Mouse (Mus musculus) embryonic facial prominence, embryonic 11.5 days (tissue): ENCODE measurements at regions not wholly inside any gene's neighbourhood (a gene's known extent, or its start where the extent isn't known, plus 50 kb on each side); places are given as distances from the start of the nearest gene placed in this dataset.
"Not testable (repeated sequence)": the region's sequence is repeated elsewhere in the genome, so short reads cannot be mapped to it uniquely, and the experiment has no call there.

Source experiments
- ATAC-seq: fragments of 200-750 bp; cut with Nextera tagmentation; replicated peaks from 2 replicates; pipeline ENCODE4 v1.8.0; 2017; ENCODE audit warnings: low read depth; ENCODE audit not compliant: insufficient number of reproducible peaks, low FRiP score, low TSS enrichment
- DNase-seq: peaks from one replicate; pipeline ENCODE4 v3.0.0-alpha.2; 2015; ENCODE audit warnings: low spot score
- H3K27ac ChIP-seq: fragments of 300-500 bp; sonication (generic); replicated peaks from 2 replicates; pipeline ENCODE4 v1.5.1; 2014; ENCODE audit warnings: mild to moderate bottlenecking, low read depth, low read length, control low read depth
- H3K27me3 ChIP-seq: fragments of 300-500 bp; sonication (generic); 2 replicates; pipeline ENCODE4 v1.6.1; 2014; ENCODE audit warnings: mild to moderate bottlenecking, low read length, moderate library complexity, mixed read lengths; ENCODE audit not compliant: control insufficient read depth, insufficient read depth
- H3K36me3 ChIP-seq: fragments of 300-500 bp; sonication (generic); replicated peaks from 2 replicates; pipeline ENCODE4 v1.6.1; 2014; ENCODE audit warnings: low read depth, mild to moderate bottlenecking, low read length, moderate library complexity, mixed read lengths; ENCODE audit not compliant: control insufficient read depth, insufficient read depth
- H3K4me1 ChIP-seq: fragments of 300-500 bp; sonication (generic); 2 replicates; pipeline ENCODE4 v1.6.1; 2014; ENCODE audit warnings: low read length, mixed read lengths; ENCODE audit not compliant: control insufficient read depth, insufficient read depth
- H3K4me2 ChIP-seq: fragments of 300-500 bp; sonication (generic); 2 replicates; pipeline ENCODE4 v1.6.1; 2014; ENCODE audit warnings: low read depth, mild to moderate bottlenecking, control low read depth, low read length, moderate library complexity
- H3K4me3 ChIP-seq: fragments of 300-500 bp; sonication (generic); 2 replicates; pipeline ENCODE4 v1.5.1; 2014; ENCODE audit warnings: low read depth, low read length, control low read depth
- H3K9ac ChIP-seq: fragments of 300-500 bp; sonication (generic); replicated peaks from 2 replicates; pipeline ENCODE4 v1.6.1; 2014; ENCODE audit warnings: mild to moderate bottlenecking, control low read depth, low read length
- H3K9me3 ChIP-seq: fragments of 300-500 bp; sonication (generic); replicated peaks from 2 replicates; pipeline ENCODE4 v1.6.1; 2016; ENCODE audit warnings: mild to moderate bottlenecking, low read length, inconsistent platforms, mixed read lengths; ENCODE audit not compliant: control insufficient read depth
- WGBS: fragments of 180-500 bp; shearing (Covaris S2); extraction: QIAGEN DNeasy Blood & Tissue Kit; methylation state at CpG from one replicate; pipeline ENCODE4 v1.1.7; 2014; 5-methylcytosine and 5-hydroxymethylcytosine counted together

- DNase-seq (peak; percentile 56), ATAC-seq (no peak; the same call in 1 of the 2 replicates)
- Histone ChIP-seq H3K9me3 (no peaks in the 10 kb centered on the region), H3K9ac (no peak overlapping the region), H3K4me2 (no peak overlapping the region), H3K27me3 (no peaks in the 10 kb centered on the region), H3K27ac (no peak overlapping the region), H3K4me1 (no peaks in the 10 kb centered on the region), H3K4me3 (no peak overlapping the region), H3K36me3 (no peaks in the 10 kb centered on the region)
- WGBS = 19% methylated on average over 1 of the region's 1 CpGs
Observed at GRCm38 (mm10) chr1:103986867-103987266, 781.5 kb upstream of the Cdh20 start.

GRCm38 (mm10) chr1:104002906-104003305 lies 765.4 kb upstream of the Cdh20 start:
- H3K36me3 ChIP-seq, H3K27me3 ChIP-seq, DNase-seq, H3K9ac ChIP-seq, ATAC-seq, H3K4me2 ChIP-seq, H3K4me1 ChIP-seq, H3K9me3 ChIP-seq, H3K27ac ChIP-seq, H3K4me3 ChIP-seq: not testable (repeated sequence)

DNA sequence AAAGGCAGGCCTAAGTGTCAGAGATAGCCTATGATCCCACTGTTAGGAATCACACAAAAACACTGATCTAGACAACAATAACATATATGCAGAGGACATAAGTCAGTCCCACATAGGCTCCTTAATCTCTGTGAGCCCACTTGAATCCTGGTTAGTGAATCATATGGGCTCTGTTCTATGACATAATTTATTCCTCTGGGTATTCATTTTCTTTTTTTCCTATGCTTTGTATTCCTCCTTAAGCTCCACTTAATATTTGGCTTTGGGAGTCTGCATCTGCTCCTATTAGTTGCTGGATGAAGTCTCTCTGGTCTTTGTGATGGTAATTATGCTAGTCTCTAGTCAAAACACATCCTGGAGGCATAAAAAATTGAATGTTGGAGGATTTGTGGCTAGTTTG lies 738.7 kb upstream of the Cdh20 start:
- no peak for ATAC-seq
- Histone ChIP-seq H3K9ac (no peak overlapping the region), H3K27me3 (no peaks in the 10 kb centered on the region), H3K4me3 (no peak overlapping the region), H3K27ac (no peak overlapping the region), H3K36me3 (no peaks in the 10 kb centered on the region), H3K4me2 (no peak overlapping the region), H3K4me1 (no peaks in the 10 kb centered on the region), H3K9me3 (no peaks in the 10 kb centered on the region)
- no peak for DNase-seq

- DNase-seq (no peak), ATAC-seq (no peak)
- Histone ChIP-seq H3K4me3 (no peak overlapping the region), H3K9ac (no peak overlapping the region), H3K27ac (no peak overlapping the region), H3K36me3 (no peaks in the 10 kb centered on the region), H3K4me1 (no peaks in the 10 kb centered on the region), H3K9me3 (no peaks in the 10 kb centered on the region), H3K27me3 (no peaks in the 10 kb centered on the region), H3K4me2 (no peak overlapping the region)
- 83% methylated on average over 1 of the region's 1 CpGs for WGBS
Observed at GRCm38 (mm10) chr1:104048440-104048839, 719.9 kb upstream of the Cdh20 start.

DNA sequence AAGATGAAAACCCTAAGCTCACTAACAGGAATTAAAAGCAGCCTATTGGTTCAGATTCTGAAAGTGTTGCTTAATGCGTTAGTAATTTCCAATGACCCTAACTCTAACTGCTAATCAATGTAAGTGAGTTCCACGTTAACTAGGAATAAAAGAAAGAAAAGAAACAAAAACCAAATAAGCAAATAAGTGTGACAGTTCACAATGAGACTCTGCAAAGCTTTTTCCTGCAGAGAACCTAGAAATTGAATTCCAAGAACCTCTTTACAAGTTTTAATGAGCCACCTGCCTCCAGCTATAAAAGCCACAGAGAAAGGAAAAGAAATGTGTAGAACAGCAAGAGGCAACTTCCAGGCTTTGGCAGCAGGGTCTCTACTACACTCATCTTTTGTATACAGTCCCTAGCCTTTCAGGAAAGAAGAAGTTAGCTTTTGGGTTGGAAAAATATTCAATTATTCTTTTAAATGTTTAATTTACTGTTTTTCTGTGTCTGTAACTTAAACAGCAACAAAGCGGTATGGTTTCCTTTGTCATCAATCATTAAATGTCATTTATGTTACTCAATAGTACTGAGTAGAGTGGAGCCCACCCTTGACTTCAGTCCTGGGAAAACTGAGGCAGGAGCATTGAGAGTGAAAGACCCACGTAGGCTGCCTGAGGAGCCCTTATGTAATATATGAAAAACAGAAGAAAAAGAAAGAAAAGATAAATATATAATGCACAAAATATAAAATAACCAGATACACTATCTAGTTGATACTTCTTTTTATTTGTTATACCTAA lies 719.0 kb upstream of the Cdh20 start:
- H3K4me3 ChIP-seq = no peak overlapping the region
- H3K9me3 ChIP-seq = no peaks in the 10 kb centered on the region
- no peaks in the 10 kb centered on the region for H3K27me3 ChIP-seq
- H3K9ac ChIP-seq = no peak overlapping the region
- ATAC-seq (no peak), DNase-seq (peak; percentile 0)
- no peak overlapping the region for H3K4me2 ChIP-seq
- 63% methylated on average over 4 of the region's 4 CpGs for WGBS
- no peaks in the 10 kb centered on the region for H3K36me3 ChIP-seq
- H3K27ac ChIP-seq = no peak overlapping the region
- no peaks in the 10 kb centered on the region for H3K4me1 ChIP-seq
